Mouse (Mus musculus) heart, adult 2 months (tissue): ENCODE data around the gene Stx2. TPM values are rescaled to one million over a fixed set of nuclear protein-coding genes. Genes with fewer than 3 reads are reported as not detected.

Experiments
- DNase-seq, 2 experiments: peaks; one replicate each; pipeline ENCODE4 v3.0.0; 2021
- H3K27ac ChIP-seq: fragments of 200-600 bp; 2 replicates; pipeline ENCODE4 v1.8.1; 2022
- H3K27me3 ChIP-seq: fragments of 200-500 bp; 2 replicates; pipeline ENCODE4 v1.6.1; 2012; ENCODE audit warnings: mild to moderate bottlenecking, low read length, inconsistent platforms, mixed read lengths; ENCODE audit not compliant: control insufficient read depth, insufficient read depth
- H3K36me3 ChIP-seq: fragments of 200-500 bp; 2 replicates; pipeline ENCODE4 v1.6.1; 2012; ENCODE audit warnings: low read length, inconsistent platforms; ENCODE audit not compliant: control insufficient read depth, insufficient read depth
- H3K4me1 ChIP-seq: fragments of 200-500 bp; 2 replicates; pipeline ENCODE4 v1.6.1; 2011; ENCODE audit warnings: low read length; ENCODE audit not compliant: control insufficient read depth, insufficient read depth
- H3K4me3 ChIP-seq: fragments of 200-600 bp; 2 replicates; pipeline ENCODE4 v1.8.1; 2022
- H3K79me2 ChIP-seq: fragments of 200-500 bp; replicated peaks from 2 replicates; pipeline ENCODE4 v1.6.1; 2012; ENCODE audit warnings: mild to moderate bottlenecking, inconsistent platforms, low read length, moderate library complexity, mixed read lengths; ENCODE audit not compliant: control insufficient read depth, insufficient read depth
- H3K9ac ChIP-seq: fragments of 200-500 bp; 2 replicates; pipeline ENCODE4 v1.6.1; 2012; ENCODE audit warnings: low read depth, mild to moderate bottlenecking, control low read depth, inconsistent platforms, low read length, mixed read lengths
- CTCF ChIP-seq: fragments of 200-600 bp; IDR thresholded peaks from 2 replicates; pipeline ENCODE4 v1.8.1; 2022; ENCODE audit warnings: antibody characterized with exemption, mild to moderate bottlenecking, moderate library complexity
- EP300 ChIP-seq: fragments of 200-500 bp; IDR thresholded peaks from 2 replicates; pipeline ENCODE4 v1.6.1; 2011; ENCODE audit warnings: low read depth, low read length, control low read depth; ENCODE audit not compliant: insufficient read depth
- POLR2A ChIP-seq: fragments of 200-500 bp; IDR thresholded peaks from 2 replicates; pipeline ENCODE4 v1.6.1; 2011; ENCODE audit warnings: mild to moderate bottlenecking, low read depth, low read length, control low read depth; ENCODE audit not compliant: insufficient read depth
- WGBS: fragments of 180-500 bp; shearing (Covaris S2); methylation state at CpG from one replicate; pipeline ENCODE4 v1.1.7; 2018; 5-methylcytosine and 5-hydroxymethylcytosine counted together
- intact Hi-C: fragments of 180-260 bp; cut with DNase I; formaldehyde crosslinking; loops from one replicate; pipeline ENCODE4 v1.15.1; 2025
- polyA plus RNA-seq: library from polyadenylated mRNA; depleted of rRNA; stranded (reverse); fragments of >200 nt; gene quantifications from 2 replicates; pipeline ENCODE4 v1.2.3, GENCODE M21; 2012
- total RNA-seq, 2 experiments: library from RNA; stranded (reverse); gene quantifications; 2 replicates each; pipeline ENCODE4 v1.2.3; 2021

The Stx2 gene
- total and polyA plus RNA-seq, 3 experiments = 12.0 to 17.1 (median 14.2) TPM

DNA sequence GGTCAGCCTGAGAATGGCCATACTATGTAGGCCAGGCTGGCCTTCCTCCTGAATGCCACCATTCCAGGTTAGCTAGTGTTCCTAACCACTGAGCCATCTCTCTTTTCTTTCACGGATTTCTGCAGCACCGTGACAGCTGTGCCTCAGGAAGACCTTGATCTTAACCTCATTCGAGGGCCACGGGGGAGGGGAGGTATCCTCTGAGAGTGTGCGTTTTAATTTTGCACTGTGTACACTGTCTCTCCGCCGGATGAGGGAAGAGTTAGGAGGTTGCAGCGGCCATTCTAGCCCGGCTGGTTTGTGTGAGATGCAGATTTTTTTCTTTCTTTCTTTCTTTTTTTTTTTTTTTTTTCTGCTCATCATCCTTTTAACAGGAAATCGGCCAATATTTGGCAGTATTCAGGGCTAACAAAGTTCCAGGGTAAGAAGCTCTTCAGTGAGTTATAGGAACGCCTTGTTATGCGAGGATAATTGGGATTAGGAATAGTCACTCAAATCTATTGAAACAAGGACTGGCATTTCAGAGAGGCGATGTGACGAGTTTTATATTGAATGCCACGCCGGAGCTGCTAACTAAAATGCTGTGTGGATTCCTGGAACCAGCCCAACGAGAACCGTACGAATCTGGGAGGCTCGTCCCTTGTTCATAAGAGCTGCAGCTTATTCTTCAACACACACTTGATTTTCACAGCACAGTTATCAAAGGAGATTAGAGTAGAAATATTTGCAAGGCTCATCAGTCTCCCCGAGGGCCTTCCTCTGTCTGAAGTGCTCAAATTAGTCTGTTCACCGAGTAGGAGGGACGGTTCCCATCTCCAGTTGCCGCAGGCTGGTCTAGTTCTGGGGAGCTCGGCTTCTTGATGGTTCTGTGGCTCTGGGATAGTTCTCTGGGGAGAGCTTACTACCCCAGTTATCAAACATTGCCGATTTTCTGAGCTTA lies 37.5 kb upstream of the Stx2 start:
- Histone ChIP-seq H3K4me3 (no peak overlapping the region), H3K4me1 (no peaks in the 10 kb centered on the region), H3K9ac (no peak overlapping the region), H3K36me3 (no peaks in the 10 kb centered on the region), H3K79me2 (no peaks in the 10 kb centered on the region), H3K27ac (no peak overlapping the region), H3K27me3 (no peaks in the 10 kb centered on the region)
- intact Hi-C loops = no loop called here
- no peak for TF ChIP-seq EP300
- DNase-seq = no peak
- whole genome bisulfite sequencing = 51% methylated on average over 26 of the region's 26 CpGs

DNA sequence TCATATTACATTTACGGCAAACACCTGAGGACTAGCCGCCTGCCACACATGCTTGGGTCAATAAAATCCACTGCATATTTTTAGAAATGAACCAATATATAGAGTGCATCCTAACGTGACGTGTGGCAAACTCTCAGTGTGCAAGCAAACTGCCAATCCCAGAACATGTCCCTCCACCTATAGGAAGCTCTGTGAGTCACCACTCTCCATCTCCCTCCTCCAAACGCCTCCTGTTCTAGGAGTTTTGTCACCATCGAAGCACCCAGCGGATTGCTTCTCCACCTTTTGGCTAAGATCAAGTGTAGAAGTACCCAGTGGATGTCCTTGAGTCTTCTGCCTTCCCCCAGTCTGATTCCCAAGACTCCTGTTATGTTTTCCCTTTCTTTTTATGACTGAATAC lies 29.4 kb upstream of the Stx2 start:
- Histone ChIP-seq H3K9ac (no peak overlapping the region), H3K27me3 (no peaks in the 10 kb centered on the region), H3K79me2 (no peaks in the 10 kb centered on the region), H3K27ac (no peak overlapping the region), H3K4me1 (no peaks in the 10 kb centered on the region), H3K4me3 (no peak overlapping the region), H3K36me3 (no peaks in the 10 kb centered on the region)
- intact Hi-C loops = no loop called here
- no peak for DNase-seq
- no peak for TF ChIP-seq POLR2A
- no peak for TF ChIP-seq CTCF
- no peak for TF ChIP-seq EP300
- 77% methylated on average over 7 of the region's 7 CpGs for whole genome bisulfite sequencing

DNA sequence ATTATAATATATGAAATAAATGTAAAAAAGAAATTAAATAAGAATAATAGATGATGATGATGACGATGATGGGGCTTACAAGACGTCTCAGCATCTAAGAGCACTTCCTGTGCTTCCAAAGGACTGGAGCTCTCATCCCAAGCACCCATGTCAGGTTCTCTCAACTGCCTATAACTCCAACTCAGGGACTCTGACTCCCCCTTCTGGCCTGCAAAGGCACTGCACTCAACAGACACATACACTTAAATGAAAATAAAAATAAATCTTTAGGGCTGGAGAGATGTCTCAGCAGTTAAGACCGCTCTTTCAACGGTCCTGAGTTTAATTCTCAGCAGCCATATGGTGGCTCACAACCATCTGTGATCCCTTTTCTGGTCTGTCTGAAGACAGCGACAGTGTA lies 28.3 kb upstream of the Stx2 start:
- Histone ChIP-seq H3K9ac (no peak overlapping the region), H3K36me3 (no peaks in the 10 kb centered on the region), H3K79me2 (no peaks in the 10 kb centered on the region), H3K4me3 (no peak overlapping the region), H3K27ac (no peak overlapping the region), H3K4me1 (no peaks in the 10 kb centered on the region), H3K27me3 (no peaks in the 10 kb centered on the region)
- intact Hi-C loops = no loop called here
- TF ChIP-seq EP300 (no peak), CTCF (0 out of 2 replicates have a peak, but pooled peaks have one; percentile 13)
- DNase-seq = no peak
- WGBS = 87% methylated on average over 5 of the region's 5 CpGs

DNA sequence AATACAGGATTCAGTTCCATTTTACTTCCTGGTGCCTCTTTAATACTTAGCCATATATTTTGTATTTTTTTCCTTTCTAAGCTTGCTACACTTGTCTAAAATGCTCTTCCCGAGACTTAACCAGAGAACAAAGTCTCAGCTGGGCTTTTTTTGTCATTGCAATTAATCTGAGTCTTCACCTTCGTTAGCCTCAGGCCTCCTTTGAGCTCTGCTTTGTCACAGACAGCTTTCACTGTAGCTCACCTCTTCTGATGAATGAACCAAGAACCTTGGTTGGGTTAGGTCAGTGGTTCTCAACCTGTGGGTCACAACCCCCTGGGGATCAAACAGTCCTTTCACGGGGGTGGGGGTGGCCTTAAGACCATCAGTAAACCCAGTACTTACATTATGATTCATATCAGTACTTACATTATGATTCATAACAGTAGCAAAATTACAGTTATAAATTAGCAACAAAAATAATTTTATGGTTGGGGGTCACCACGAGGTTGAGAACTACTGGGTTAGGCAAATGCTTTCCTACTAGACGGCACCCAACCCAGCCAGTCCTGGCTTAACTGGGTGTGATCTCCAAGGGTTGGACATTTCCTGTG lies 20.9 kb upstream of the Stx2 start:
- Histone ChIP-seq H3K27me3 (no peaks in the 10 kb centered on the region), H3K27ac (no peak overlapping the region), H3K36me3 (no peaks in the 10 kb centered on the region), H3K9ac (no peak overlapping the region), H3K4me3 (no peak overlapping the region), H3K79me2 (no peaks in the 10 kb centered on the region), H3K4me1 (no peaks in the 10 kb centered on the region)
- TF ChIP-seq EP300 (no peak), POLR2A (no peak), CTCF (no peak)
- intact Hi-C loops = loop anchor here (10.0 kb wide), 1 partner anchor 1146 kb away; the partner anchor contains the start of gene Rabgef1
- 73% methylated on average over 5 of the region's 5 CpGs for WGBS
- no peak for DNase-seq

DNA sequence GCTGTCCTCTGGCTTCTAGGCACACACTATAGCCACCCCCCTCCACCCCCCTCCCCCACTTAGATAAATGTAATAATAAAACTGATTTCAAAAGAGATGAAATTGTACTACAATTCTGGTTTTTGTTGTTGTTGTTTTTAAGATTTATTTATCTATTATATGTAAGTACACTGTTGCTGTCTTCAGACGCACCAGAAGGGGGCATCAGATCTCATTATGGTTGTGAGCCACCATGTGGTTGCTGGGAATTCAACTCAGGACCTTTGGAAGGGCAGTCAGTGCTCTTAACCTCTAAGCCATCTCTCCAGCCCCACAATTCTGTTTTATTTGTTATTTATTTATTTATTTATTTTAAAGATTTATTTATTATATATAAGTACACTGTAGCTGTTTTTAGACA lies 18.3 kb upstream of the Stx2 start:
- 96% methylated on average over 1 of the region's 1 CpGs for WGBS
- no peak overlapping the region for H3K4me3 ChIP-seq
- TF ChIP-seq POLR2A = no peak
- TF ChIP-seq EP300 = no peak
- no peak for TF ChIP-seq CTCF
- intact Hi-C loops = loop anchor here (10.0 kb wide), 1 partner anchor 1148 kb away; the partner anchor contains the start of gene Rabgef1
- no peaks in the 10 kb centered on the region for H3K27me3 ChIP-seq
- H3K27ac ChIP-seq = no peak overlapping the region
- no peak for DNase-seq
- peaks cover 2% of the 10 kb centered on the region for H3K36me3 ChIP-seq
- no peaks in the 10 kb centered on the region; the same call in 1 of the 2 replicates for H3K4me1 ChIP-seq
- no peaks in the 10 kb centered on the region for H3K79me2 ChIP-seq
- H3K9ac ChIP-seq = no peak overlapping the region

DNA sequence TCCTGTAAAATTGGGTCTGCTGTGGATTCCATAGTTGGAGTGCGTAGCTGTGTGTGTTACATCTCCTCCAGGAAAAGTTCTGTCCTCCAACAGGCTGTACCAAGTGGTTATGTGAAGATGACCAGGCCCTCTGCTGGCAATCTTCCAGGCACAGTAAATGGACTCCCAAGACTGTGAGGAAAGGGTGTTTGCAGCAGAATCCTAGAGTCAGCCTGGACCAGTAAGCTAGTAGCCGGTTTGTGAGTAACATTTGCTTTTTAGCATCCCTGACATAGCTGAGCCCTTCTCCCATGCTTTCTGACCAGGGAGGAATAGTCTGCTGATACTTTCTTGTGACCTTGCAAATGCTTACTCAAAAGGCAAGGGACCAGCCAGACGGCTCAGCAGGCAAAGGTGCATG lies 17.8 kb upstream of the Stx2 start:
- DNase-seq = no peak
- 91% methylated on average over 3 of the region's 3 CpGs for WGBS
- H3K9ac ChIP-seq = no peak overlapping the region
- H3K79me2 ChIP-seq = no peaks in the 10 kb centered on the region
- intact Hi-C loops = loop anchor here (10.0 kb wide), 1 partner anchor 1149 kb away; the partner anchor contains the start of gene Rabgef1
- H3K4me3 ChIP-seq = no peak overlapping the region
- H3K27me3 ChIP-seq = no peaks in the 10 kb centered on the region
- H3K4me1 ChIP-seq = peaks cover 1% of the 10 kb centered on the region
- H3K36me3 ChIP-seq = peaks cover 6% of the 10 kb centered on the region
- TF ChIP-seq CTCF (no peak), EP300 (no peak), POLR2A (no peak)
- no peak overlapping the region for H3K27ac ChIP-seq
